Mouse (Mus musculus) heart, embryonic 15.5 days (tissue): Measurements from ENCODE around the gene Bad. TPM values are rescaled to one million over a fixed set of nuclear protein-coding genes. Genes with fewer than 3 reads are reported as not detected.
A peak's percentile ranks its signal among the peaks of the same experiment; 100 is the strongest.
"Not testable (repeated sequence)": the region's sequence is repeated elsewhere in the genome, so short reads cannot be mapped to it uniquely, and the experiment has no call there.

Source experiments
- ATAC-seq: fragments of 200-750 bp; cut with Nextera tagmentation; replicated peaks from 2 replicates; pipeline ENCODE4 v1.8.0; 2017; ENCODE audit warnings: low read depth, moderate TSS enrichment; ENCODE audit not compliant: insufficient number of reproducible peaks, insufficient read depth, low FRiP score
- H3K27ac ChIP-seq: fragments of 300-500 bp; sonication (generic); 2 replicates; pipeline ENCODE4 v1.5.1; 2015; ENCODE audit warnings: mild to moderate bottlenecking, inconsistent platforms
- H3K27me3 ChIP-seq: fragments of 300-500 bp; sonication (generic); 2 replicates; pipeline ENCODE4 v1.6.1; 2015; ENCODE audit warnings: inconsistent platforms
- H3K36me3 ChIP-seq: fragments of 300-500 bp; sonication (generic); 2 replicates; pipeline ENCODE4 v1.6.1; 2015; ENCODE audit warnings: mild to moderate bottlenecking, inconsistent platforms
- H3K4me1 ChIP-seq: fragments of 300-500 bp; sonication (generic); replicated peaks from 2 replicates; pipeline ENCODE4 v1.6.1; 2015; ENCODE audit warnings: inconsistent platforms
- H3K4me2 ChIP-seq: fragments of 300-500 bp; sonication (generic); 2 replicates; pipeline ENCODE4 v1.6.1; 2015; ENCODE audit warnings: inconsistent platforms, mild to moderate bottlenecking, moderate library complexity
- H3K4me3 ChIP-seq: fragments of 300-500 bp; sonication (generic); 2 replicates; pipeline ENCODE4 v1.5.1; 2015; ENCODE audit warnings: mild to moderate bottlenecking, inconsistent platforms
- H3K9ac ChIP-seq: fragments of 300-500 bp; sonication (generic); 2 replicates; pipeline ENCODE4 v1.6.1; 2015; ENCODE audit warnings: mild to moderate bottlenecking, inconsistent platforms
- H3K9me3 ChIP-seq: fragments of 300-500 bp; sonication (generic); replicated peaks from 2 replicates; pipeline ENCODE4 v1.6.1; 2016; ENCODE audit warnings: inconsistent platforms
- WGBS: fragments of 180-500 bp; shearing (Covaris S2); methylation state at CpG from one replicate; pipeline ENCODE4 v1.1.7; 2015; ENCODE audit warnings: mixed read lengths; 5-methylcytosine and 5-hydroxymethylcytosine counted together
- polyA plus RNA-seq: library from polyadenylated mRNA; unstranded; fragments of >200 nt; fragmentation: Nextera tagmentation; extraction: Ambion mirVana; gene quantifications from 2 replicates; pipeline ENCODE4 v1.2.1, GENCODE M21; 2015

Gene Bad
- polyA plus RNA-seq, 1 experiment from 2014 or later, result 55.6 TPM

- Histone ChIP-seq H3K27me3 (no peaks in the 10 kb centered on the region), H3K4me2 (peak within 1 kb of the TSS; percentile 89), H3K27ac (peak within 1 kb of the TSS; percentile 97), H3K36me3 (peaks cover 52% of the 10 kb centered on the region), H3K4me3 (peak within 1 kb of the TSS; percentile 79), H3K9ac (peak within 1 kb of the TSS; percentile 82), H3K4me1 (peaks cover 51% of the 10 kb centered on the region), H3K9me3 (no peaks in the 10 kb centered on the region)
- peak; percentile 86 for ATAC-seq
- WGBS, result under 1% methylated on average over 38 of the region's 38 CpGs
Measured at GRCm38 (mm10) chr19:6980381-6981093, 38.9 kb downstream of the Bad start, which contains the start of gene Fkbp2. Gene Fkbp2 (minus strand): TSS chr19:6980501.

GRCm38 (mm10) chr19:6981465-6981864, 39.8 kb downstream of the Bad start:
- Histone ChIP-seq H3K4me3 (no peak overlapping the region; the same call in 1 of the 2 replicates), H3K4me1 (peaks cover 51% of the 10 kb centered on the region)

GRCm38 (mm10) chr19:6983621-6984020, 42.0 kb downstream of the Bad start:
- no peak for ATAC-seq
- Histone ChIP-seq H3K9ac (no peak overlapping the region), H3K36me3 (peaks cover 32% of the 10 kb centered on the region)

More at GRCm38 (mm10) chr19:6981465-6981864, 39.8 kb downstream of the Bad start:
- no peaks in the 10 kb centered on the region for H3K9me3 ChIP-seq
- WGBS, result 86% methylated on average over 4 of the region's 4 CpGs
- H3K27me3 ChIP-seq, result no peaks in the 10 kb centered on the region
- ATAC-seq, result no peak
- peak overlapping the region; percentile 68 for H3K4me2 ChIP-seq
- no peak overlapping the region for H3K9ac ChIP-seq
- peaks cover 50% of the 10 kb centered on the region for H3K36me3 ChIP-seq
- peak overlapping the region; percentile 97 for H3K27ac ChIP-seq

GRCm38 (mm10) chr19:6985300-6985699, 43.6 kb downstream of the Bad start:
- ATAC-seq, result no peak
- WGBS, result 84% methylated on average over 19 of the region's 19 CpGs
- Histone ChIP-seq H3K4me1 (peaks cover 31% of the 10 kb centered on the region), H3K4me2 (no peak overlapping the region), H3K4me3 (no peak overlapping the region), H3K27ac (no peak overlapping the region), H3K9ac (no peak overlapping the region), H3K9me3 (no peaks in the 10 kb centered on the region), H3K36me3 (peaks cover 34% of the 10 kb centered on the region), H3K27me3 (no peaks in the 10 kb centered on the region)

More at GRCm38 (mm10) chr19:6983621-6984020, 42.0 kb downstream of the Bad start:
- Histone ChIP-seq H3K4me2 (no peak overlapping the region), H3K4me3 (no peak overlapping the region), H3K9me3 (no peaks in the 10 kb centered on the region), H3K27me3 (no peaks in the 10 kb centered on the region), H3K27ac (no peak overlapping the region), H3K4me1 (peaks cover 41% of the 10 kb centered on the region)
- 96% methylated on average over 5 of the region's 5 CpGs for WGBS

- 67% methylated on average over 10 of the region's 10 CpGs for WGBS
- H3K9me3 ChIP-seq, result no peaks in the 10 kb centered on the region
- no peaks in the 10 kb centered on the region for H3K27me3 ChIP-seq
- H3K4me3 ChIP-seq, result peak overlapping the region; percentile 84
- H3K4me2 ChIP-seq, result peak overlapping the region; percentile 73
- H3K36me3 ChIP-seq, result peaks cover 34% of the 10 kb centered on the region
- H3K4me1 ChIP-seq, result peaks cover 28% of the 10 kb centered on the region
- peak overlapping the region; percentile 99 for H3K27ac ChIP-seq
- peak overlapping the region; percentile 96 for H3K9ac ChIP-seq
- no peak for ATAC-seq
Measured at GRCm38 (mm10) chr19:6985951-6986708, 44.5 kb downstream of the Bad start.

GRCm38 (mm10) chr19:6987061-6987903, 45.6 kb downstream of the Bad start, which contains the start of gene Vegfb:
Gene Vegfb (minus strand): TSS chr19:6987651.
- WGBS, result under 1% methylated on average over 64 of the region's 85 CpGs
- peak; percentile 71 for ATAC-seq

GRCm38 (mm10) chr19:6987904-6988285, 46.2 kb downstream of the Bad start:
- Histone ChIP-seq H3K36me3 (peaks cover 25% of the 10 kb centered on the region), H3K9ac (peak overlapping the region; percentile 96), H3K4me1 (peaks cover 31% of the 10 kb centered on the region), H3K27ac (peak overlapping the region; percentile 99), H3K4me3 (peak overlapping the region; percentile 84), H3K4me2 (peak overlapping the region; percentile 73), H3K27me3 (no peaks in the 10 kb centered on the region), H3K9me3 (no peaks in the 10 kb centered on the region)
- 5% methylated on average over 8 of the region's 8 CpGs for WGBS
- ATAC-seq, result peak; percentile 4; the same call in 1 of the 2 replicates

More at GRCm38 (mm10) chr19:6987061-6987903, 45.6 kb downstream of the Bad start, which contains the start of gene Vegfb:
- peak within 1 kb of the TSS; percentile 99 for H3K27ac ChIP-seq
- H3K9me3 ChIP-seq, result no peaks in the 10 kb centered on the region
- H3K27me3 ChIP-seq, result no peaks in the 10 kb centered on the region
- peaks cover 31% of the 10 kb centered on the region for H3K36me3 ChIP-seq
- H3K4me1 ChIP-seq, result peaks cover 30% of the 10 kb centered on the region
- peak within 1 kb of the TSS; percentile 84 for H3K4me3 ChIP-seq
- peak within 1 kb of the TSS; percentile 96 for H3K9ac ChIP-seq
- peak within 1 kb of the TSS; percentile 73 for H3K4me2 ChIP-seq

- no peak overlapping the region for H3K27ac ChIP-seq
- H3K4me1 ChIP-seq, result peaks cover 43% of the 10 kb centered on the region
- no peak for ATAC-seq
- no peak overlapping the region for H3K4me3 ChIP-seq
- H3K9me3 ChIP-seq, result no peaks in the 10 kb centered on the region
- WGBS, result 90% methylated on average over 8 of the region's 8 CpGs
- no peak overlapping the region for H3K9ac ChIP-seq
- H3K36me3 ChIP-seq, result peaks cover 13% of the 10 kb centered on the region
- H3K4me2 ChIP-seq, result no peak overlapping the region
- H3K27me3 ChIP-seq, result no peaks in the 10 kb centered on the region
Measured at GRCm38 (mm10) chr19:6989251-6989650, 47.6 kb downstream of the Bad start.

- H3K36me3 ChIP-seq, result peaks cover 4% of the 10 kb centered on the region; the same call in 1 of the 2 replicates
- H3K27ac ChIP-seq, result no peak overlapping the region
- no peak overlapping the region for H3K4me3 ChIP-seq
- no peaks in the 10 kb centered on the region for H3K9me3 ChIP-seq
- WGBS, result 90% methylated on average over 6 of the region's 6 CpGs
- ATAC-seq, result no peak
- H3K4me1 ChIP-seq, result peaks cover 49% of the 10 kb centered on the region
- no peak overlapping the region for H3K9ac ChIP-seq
- no peak overlapping the region for H3K4me2 ChIP-seq
- H3K27me3 ChIP-seq, result no peaks in the 10 kb centered on the region
Measured at GRCm38 (mm10) chr19:6990712-6991111, 49.1 kb downstream of the Bad start.

GRCm38 (mm10) chr19:6991166-6991565, 49.5 kb downstream of the Bad start:
- H3K4me1 ChIP-seq, result peaks cover 44% of the 10 kb centered on the region
- 88% methylated on average over 6 of the region's 6 CpGs for WGBS
- ATAC-seq, H3K36me3 ChIP-seq, H3K4me3 ChIP-seq, H3K4me2 ChIP-seq, H3K27ac ChIP-seq, H3K9me3 ChIP-seq, H3K27me3 ChIP-seq, H3K9ac ChIP-seq: not testable (repeated sequence)
